Mouse (Mus musculus) kidney, embryonic 16.5 days (tissue): ENCODE data around the gene Mylk. TPM values are rescaled to one million over a fixed set of nuclear protein-coding genes. Genes with fewer than 3 reads are reported as not detected.
A peak's percentile ranks its signal among the peaks of the same experiment; 100 is the strongest.

Experiments
- ATAC-seq: fragments of 200-750 bp; cut with Nextera tagmentation; 2 replicates; pipeline ENCODE4 v1.8.0; 2017; ENCODE audit warnings: moderate TSS enrichment; ENCODE audit not compliant: low FRiP score, low TSS enrichment
- H3K27ac ChIP-seq: fragments of 300-500 bp; sonication (generic); 2 replicates; pipeline ENCODE4 v1.5.1; 2014; ENCODE audit warnings: low read length
- H3K27me3 ChIP-seq: fragments of 300-500 bp; sonication (generic); 2 replicates; pipeline ENCODE4 v1.6.1; 2014; ENCODE audit warnings: low read length, control low read depth, mixed read lengths; ENCODE audit not compliant: insufficient read depth
- H3K36me3 ChIP-seq: fragments of 300-500 bp; sonication (generic); 2 replicates; pipeline ENCODE4 v1.6.1; 2014; ENCODE audit warnings: low read length, control low read depth, mixed read lengths; ENCODE audit not compliant: insufficient read depth
- H3K4me1 ChIP-seq: fragments of 300-500 bp; sonication (generic); 2 replicates; pipeline ENCODE4 v1.6.1; 2014; ENCODE audit warnings: low read length, control low read depth, mixed read lengths; ENCODE audit not compliant: insufficient read depth
- H3K4me2 ChIP-seq: fragments of 300-500 bp; sonication (generic); replicated peaks from 2 replicates; pipeline ENCODE4 v1.6.1; 2014; ENCODE audit warnings: low read depth, low read length
- H3K4me3 ChIP-seq: fragments of 300-500 bp; sonication (generic); 2 replicates; pipeline ENCODE4 v1.5.1; 2014; ENCODE audit warnings: mild to moderate bottlenecking, low read length
- H3K9ac ChIP-seq: fragments of 300-500 bp; sonication (generic); replicated peaks from 2 replicates; pipeline ENCODE4 v1.6.1; 2014; ENCODE audit warnings: low read length
- H3K9me3 ChIP-seq: fragments of 300-500 bp; sonication (generic); 2 replicates; pipeline ENCODE4 v1.6.1; 2016; ENCODE audit warnings: low read length, control low read depth
- WGBS: fragments of 180-500 bp; shearing (Covaris S2); extraction: QIAGEN DNeasy Blood & Tissue Kit; methylation state at CpG from one replicate; pipeline ENCODE4 v1.1.7; 2014; 5-methylcytosine and 5-hydroxymethylcytosine counted together
- polyA plus RNA-seq: library from polyadenylated mRNA; unstranded; fragments of >200 nt; fragmentation: Nextera tagmentation; extraction: Ambion mirVana; gene quantifications from 2 replicates; pipeline ENCODE4 v1.2.1, GENCODE M21; 2015

The Mylk gene
- polyA plus RNA-seq, 1 experiment from 2014 or later = 110 TPM

DNA sequence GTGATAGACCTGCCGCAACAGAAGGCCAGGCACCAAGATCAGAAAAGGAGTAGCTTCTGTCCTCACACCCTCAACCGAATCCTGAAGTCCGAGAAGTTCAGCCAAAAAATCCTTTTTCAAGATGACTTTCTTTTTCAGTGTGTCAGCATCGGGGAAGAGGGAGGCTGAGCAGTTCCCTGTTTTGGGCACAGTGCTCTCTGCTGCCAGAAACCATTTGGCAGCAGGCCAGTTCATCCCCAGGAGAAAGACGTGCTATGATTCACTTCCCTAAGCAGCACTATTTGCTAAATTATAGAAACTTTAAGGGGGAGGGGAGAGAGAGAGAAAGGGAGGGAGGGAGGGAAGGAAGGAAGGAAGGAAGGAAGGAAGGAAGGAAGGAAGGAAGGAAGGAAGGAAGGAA is 251.1 kb downstream of the Mylk start:
- H3K4me2 ChIP-seq = no peak overlapping the region
- H3K9me3 ChIP-seq = no peaks in the 10 kb centered on the region
- H3K9ac ChIP-seq = no peak overlapping the region
- ATAC-seq = peak; percentile 64; the same call in 1 of the 2 replicates
- 52% methylated on average over 5 of the region's 5 CpGs for WGBS
- peaks cover 8% of the 10 kb centered on the region; the same call in 1 of the 2 replicates for H3K36me3 ChIP-seq
- no peak overlapping the region for H3K4me3 ChIP-seq
- H3K4me1 ChIP-seq = peaks cover 23% of the 10 kb centered on the region
- no peaks in the 10 kb centered on the region for H3K27me3 ChIP-seq
- peak overlapping the region; percentile 31; the same call in 1 of the 2 replicates for H3K27ac ChIP-seq

GRCm38 (mm10) chr16:34997052-34997451 is 252.0 kb downstream of the Mylk start:
- Histone ChIP-seq H3K9me3 (no peaks in the 10 kb centered on the region), H3K9ac (no peak overlapping the region), H3K27me3 (no peaks in the 10 kb centered on the region), H3K36me3 (peaks cover 8% of the 10 kb centered on the region; the same call in 1 of the 2 replicates), H3K4me1 (peaks cover 27% of the 10 kb centered on the region), H3K27ac (no peak overlapping the region), H3K4me2 (no peak overlapping the region), H3K4me3 (no peak overlapping the region)
- 64% methylated on average over 4 of the region's 4 CpGs for WGBS
- no peak for ATAC-seq

- H3K9me3 ChIP-seq = no peaks in the 10 kb centered on the region
- peaks cover 8% of the 10 kb centered on the region; the same call in 1 of the 2 replicates for H3K36me3 ChIP-seq
- peaks cover 27% of the 10 kb centered on the region for H3K4me1 ChIP-seq
- peak; percentile 13; the same call in 1 of the 2 replicates for ATAC-seq
- no peak overlapping the region for H3K4me3 ChIP-seq
- H3K4me2 ChIP-seq = no peak overlapping the region
- H3K27ac ChIP-seq = no peak overlapping the region
- no peak overlapping the region for H3K9ac ChIP-seq
- H3K27me3 ChIP-seq = no peaks in the 10 kb centered on the region
- 73% methylated on average over 10 of the region's 10 CpGs for WGBS
Measured at GRCm38 (mm10) chr16:34997576-34997975, 252.6 kb downstream of the Mylk start.

- ATAC-seq = no peak
- no peak overlapping the region for H3K27ac ChIP-seq
- no peak overlapping the region for H3K9ac ChIP-seq
- no peak overlapping the region for H3K4me3 ChIP-seq
- H3K4me1 ChIP-seq = peaks cover 27% of the 10 kb centered on the region
- H3K36me3 ChIP-seq = peaks cover 8% of the 10 kb centered on the region; the same call in 1 of the 2 replicates
- no peaks in the 10 kb centered on the region for H3K9me3 ChIP-seq
- no peak overlapping the region for H3K4me2 ChIP-seq
- 82% methylated on average over 3 of the region's 3 CpGs for WGBS
- no peaks in the 10 kb centered on the region for H3K27me3 ChIP-seq
Measured at GRCm38 (mm10) chr16:34999016-34999415, 254.0 kb downstream of the Mylk start.

DNA sequence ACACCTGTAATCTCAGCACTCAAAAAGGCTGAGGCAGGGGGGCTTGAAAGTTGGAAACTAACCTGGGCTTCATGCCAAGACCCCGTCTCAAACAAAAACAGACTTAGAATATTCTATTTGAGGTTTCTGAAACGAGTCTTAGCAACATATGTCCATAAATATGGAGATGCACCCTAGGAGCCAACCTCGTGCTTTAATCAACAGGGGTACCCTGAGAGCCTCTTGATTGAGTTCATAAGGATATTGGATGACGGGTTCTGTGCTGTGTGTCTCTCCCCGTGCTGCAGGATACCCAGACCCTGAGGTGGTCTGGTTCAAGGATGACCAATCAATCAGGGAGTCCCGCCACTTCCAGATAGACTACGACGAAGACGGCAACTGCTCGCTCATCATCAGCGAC is 255.0 kb downstream of the Mylk start:
- Histone ChIP-seq H3K4me1 (peaks cover 20% of the 10 kb centered on the region), H3K4me3 (no peak overlapping the region), H3K4me2 (no peak overlapping the region), H3K36me3 (peaks cover 8% of the 10 kb centered on the region; the same call in 1 of the 2 replicates), H3K9ac (no peak overlapping the region), H3K27ac (no peak overlapping the region), H3K9me3 (no peaks in the 10 kb centered on the region), H3K27me3 (no peaks in the 10 kb centered on the region)
- WGBS = 46% methylated on average over 11 of the region's 11 CpGs
- no peak for ATAC-seq

DNA sequence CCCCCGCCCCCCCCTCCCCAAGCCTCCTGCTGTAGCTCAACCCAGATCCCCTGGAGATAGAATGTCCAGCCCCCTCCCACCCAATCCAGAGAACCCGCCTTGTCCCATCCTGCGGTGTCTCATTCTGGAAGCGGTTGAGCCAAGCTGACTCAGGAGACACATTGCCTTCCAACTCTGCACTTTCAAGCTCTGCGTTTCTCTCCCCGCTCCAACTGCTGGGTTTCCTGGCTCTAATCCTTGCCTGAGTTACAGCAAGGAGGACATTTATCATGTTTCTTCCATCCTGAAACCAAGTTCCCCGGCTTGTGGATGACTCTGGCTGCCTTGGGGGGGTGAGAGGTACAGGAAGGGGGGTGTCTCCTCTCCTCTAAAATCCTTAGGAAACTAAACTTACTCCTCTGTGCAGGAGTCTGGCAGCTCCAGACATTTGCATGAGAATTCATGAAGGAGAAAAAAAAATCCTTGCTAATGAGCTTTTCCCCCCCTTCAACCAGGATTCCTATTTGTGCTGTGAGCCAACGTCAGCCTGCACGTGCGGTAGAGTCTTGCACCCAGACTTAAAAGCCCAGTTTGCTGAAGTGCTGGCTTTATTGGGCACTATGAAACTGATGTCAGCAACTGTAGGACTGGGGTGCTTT is 256.0 kb downstream of the Mylk start:
- H3K27ac ChIP-seq = no peak overlapping the region
- ATAC-seq = no peak

GRCm38 (mm10) chr16:35004356-35004755 is 259.3 kb downstream of the Mylk start:
- no peaks in the 10 kb centered on the region for H3K36me3 ChIP-seq
- H3K9ac ChIP-seq = no peak overlapping the region
- H3K9me3 ChIP-seq = no peaks in the 10 kb centered on the region
- WGBS = 84% methylated on average over 5 of the region's 5 CpGs
- no peaks in the 10 kb centered on the region for H3K27me3 ChIP-seq
- peaks cover 14% of the 10 kb centered on the region for H3K4me1 ChIP-seq
- ATAC-seq = no peak
- no peak overlapping the region for H3K4me3 ChIP-seq
- no peak overlapping the region for H3K4me2 ChIP-seq
- H3K27ac ChIP-seq = no peak overlapping the region

More for the DNA sequence above, 256.0 kb downstream of the Mylk start:
- Histone ChIP-seq H3K4me2 (peak overlapping the region; percentile 16; the same call in 1 of the 2 replicates), H3K9me3 (no peaks in the 10 kb centered on the region), H3K9ac (0 out of 2 replicates have a peak overlapping the region, but pooled peaks have one; percentile 40), H3K36me3 (peaks cover 8% of the 10 kb centered on the region; the same call in 1 of the 2 replicates), H3K4me1 (peaks cover 14% of the 10 kb centered on the region), H3K27me3 (no peaks in the 10 kb centered on the region), H3K4me3 (no peak overlapping the region)
- WGBS = 16% methylated on average over 10 of the region's 10 CpGs

GRCm38 (mm10) chr16:35004756-35005155 is 259.7 kb downstream of the Mylk start:
- no peak for ATAC-seq
- Histone ChIP-seq H3K4me1 (peaks cover 14% of the 10 kb centered on the region), H3K9ac (no peak overlapping the region), H3K27ac (no peak overlapping the region), H3K9me3 (no peaks in the 10 kb centered on the region), H3K4me3 (no peak overlapping the region), H3K4me2 (no peak overlapping the region), H3K36me3 (no peaks in the 10 kb centered on the region), H3K27me3 (no peaks in the 10 kb centered on the region)
- WGBS = 82% methylated on average over 2 of the region's 2 CpGs

- WGBS = 78% methylated on average over 5 of the region's 5 CpGs
- no peaks in the 10 kb centered on the region for H3K36me3 ChIP-seq
- no peak overlapping the region for H3K4me2 ChIP-seq
- no peak overlapping the region for H3K9ac ChIP-seq
- ATAC-seq = no peak
- H3K4me1 ChIP-seq = peaks cover 3% of the 10 kb centered on the region; the same call in 1 of the 2 replicates
- H3K27me3 ChIP-seq = no peaks in the 10 kb centered on the region
- no peak overlapping the region for H3K27ac ChIP-seq
- no peaks in the 10 kb centered on the region for H3K9me3 ChIP-seq
- H3K4me3 ChIP-seq = no peak overlapping the region
Measured at GRCm38 (mm10) chr16:35006251-35006650, 261.2 kb downstream of the Mylk start.

- no peak overlapping the region for H3K4me3 ChIP-seq
- H3K9ac ChIP-seq = no peak overlapping the region
- no peaks in the 10 kb centered on the region for H3K36me3 ChIP-seq
- H3K27ac ChIP-seq = no peak overlapping the region
- ATAC-seq = no peak
- 47% methylated on average over 1 of the region's 1 CpGs for WGBS
- no peaks in the 10 kb centered on the region for H3K9me3 ChIP-seq
- no peak overlapping the region for H3K4me2 ChIP-seq
- no peaks in the 10 kb centered on the region for H3K27me3 ChIP-seq
- H3K4me1 ChIP-seq = no peaks in the 10 kb centered on the region
Measured at GRCm38 (mm10) chr16:35007361-35007760, 262.4 kb downstream of the Mylk start.
